Mouse (Mus musculus) hindbrain, postnatal 0 days (tissue): ENCODE measurements around the gene Prss12. TPM values are rescaled to one million over a fixed set of nuclear protein-coding genes. Genes with fewer than 3 reads are reported as not detected.

ENCODE experiments used
- ATAC-seq: fragments of 200-750 bp; cut with Nextera tagmentation; 2 replicates; pipeline ENCODE4 v1.8.0; 2017; ENCODE audit warnings: mild to moderate bottlenecking, moderate TSS enrichment, moderate library complexity
- DNase-seq: peaks from one replicate; pipeline ENCODE4 v3.0.0-alpha.2; 2015; ENCODE audit warnings: low spot score
- H3K27ac ChIP-seq: fragments of 300-500 bp; sonication (generic); 2 replicates; pipeline ENCODE4 v1.5.1; 2014; ENCODE audit warnings: mild to moderate bottlenecking
- H3K27me3 ChIP-seq: fragments of 300-500 bp; sonication (generic); 2 replicates; pipeline ENCODE4 v1.6.1; 2014; ENCODE audit warnings: low read length, mixed read lengths; ENCODE audit not compliant: insufficient read depth
- H3K36me3 ChIP-seq: fragments of 300-500 bp; sonication (generic); 2 replicates; pipeline ENCODE4 v1.6.1; 2014; ENCODE audit warnings: low read length, mixed read lengths; ENCODE audit not compliant: insufficient read depth
- H3K4me1 ChIP-seq: fragments of 300-500 bp; sonication (generic); 2 replicates; pipeline ENCODE4 v1.6.1; 2014; ENCODE audit warnings: antibody characterized with exemption, low read length, mixed read lengths; ENCODE audit not compliant: insufficient read depth
- H3K4me2 ChIP-seq: fragments of 300-500 bp; sonication (generic); 2 replicates; pipeline ENCODE4 v1.6.1; 2014; ENCODE audit warnings: low read depth, mild to moderate bottlenecking, low read length, moderate library complexity, mixed read lengths
- H3K4me3 ChIP-seq: fragments of 300-500 bp; sonication (generic); 2 replicates; pipeline ENCODE4 v1.5.1; 2014; ENCODE audit warnings: low read length
- H3K9ac ChIP-seq: fragments of 300-500 bp; sonication (generic); replicated peaks from 2 replicates; pipeline ENCODE4 v1.6.1; 2014; ENCODE audit warnings: mild to moderate bottlenecking, low read length, moderate library complexity, mixed read lengths
- H3K9me3 ChIP-seq: fragments of 300-500 bp; sonication (generic); 2 replicates; pipeline ENCODE4 v1.6.1; 2016; ENCODE audit warnings: low read length, mixed read lengths
- CTCF ChIP-seq: IDR thresholded peaks from 2 replicates; pipeline ENCODE4 v1.5.1; 2016; ENCODE audit warnings: antibody characterized with exemption, control low read depth, low read depth
- WGBS: fragments of 180-500 bp; shearing (Covaris S2); extraction: QIAGEN DNeasy Blood & Tissue Kit; methylation state at CpG from one replicate; pipeline ENCODE4 v1.1.7; 2014; 5-methylcytosine and 5-hydroxymethylcytosine counted together
- polyA plus RNA-seq: library from polyadenylated mRNA; unstranded; fragments of >200 nt; fragmentation: Nextera tagmentation; extraction: Ambion mirVana; gene quantifications from 2 replicates; pipeline ENCODE4 v1.2.1, GENCODE M21; 2015
- total RNA-seq: library from RNA; depleted of rRNA; stranded (reverse); fragments of >200 nt; gene quantifications from 2 replicates; pipeline ENCODE4 v1.2.3, GENCODE M21; 2014

The Prss12 gene
- total and polyA plus RNA-seq, 2 experiments from 2014 or later, result 14.7 to 16.8 TPM

DNA sequence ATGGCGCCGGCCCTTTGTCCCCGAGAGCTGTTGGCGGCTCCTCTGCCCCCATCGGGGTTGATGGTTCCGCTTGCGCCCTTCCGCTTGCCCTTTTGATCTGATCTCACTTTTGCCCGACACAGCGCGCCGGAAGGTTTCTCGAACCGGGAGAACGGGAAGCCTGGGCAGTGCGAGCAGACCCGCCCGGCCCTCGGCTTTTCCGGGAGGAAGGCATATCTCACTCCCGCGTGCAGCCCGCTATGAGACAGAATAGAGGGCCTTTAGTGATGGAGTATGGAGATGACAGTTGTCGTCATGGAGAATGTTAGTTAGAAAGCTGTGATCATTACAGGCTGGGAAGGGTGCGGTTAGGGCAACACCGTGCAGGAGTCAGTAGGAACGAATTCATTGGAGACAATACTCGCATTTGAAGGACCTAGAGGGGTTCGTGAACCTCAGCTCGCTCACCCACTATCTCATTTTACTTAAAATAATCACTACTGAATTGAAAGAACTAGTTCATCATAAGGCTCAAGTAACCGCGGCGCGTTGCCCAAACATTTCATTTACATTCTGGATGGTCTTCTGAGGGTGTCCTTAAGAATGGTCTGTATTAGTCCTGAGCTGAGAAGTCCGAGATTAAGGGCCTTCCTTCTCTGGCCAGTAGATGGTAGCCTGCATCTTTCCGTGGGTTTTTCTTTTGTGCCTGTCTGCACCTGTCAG is 62.1 kb downstream of the Prss12 start:
- Histone ChIP-seq H3K36me3 (no peaks in the 10 kb centered on the region), H3K9me3 (no peaks in the 10 kb centered on the region), H3K4me2 (peak overlapping the region; percentile 82), H3K27ac (peak overlapping the region; percentile 100), H3K4me3 (peak overlapping the region; percentile 69), H3K4me1 (peaks cover 9% of the 10 kb centered on the region; the same call in 1 of the 2 replicates), H3K9ac (peak overlapping the region; percentile 93), H3K27me3 (no peaks in the 10 kb centered on the region)
- DNase-seq (peak; percentile 70), ATAC-seq (peak; percentile 72)
- TF ChIP-seq CTCF, result peak; percentile 64
- WGBS, result under 1% methylated on average over 36 of the region's 36 CpGs

DNA sequence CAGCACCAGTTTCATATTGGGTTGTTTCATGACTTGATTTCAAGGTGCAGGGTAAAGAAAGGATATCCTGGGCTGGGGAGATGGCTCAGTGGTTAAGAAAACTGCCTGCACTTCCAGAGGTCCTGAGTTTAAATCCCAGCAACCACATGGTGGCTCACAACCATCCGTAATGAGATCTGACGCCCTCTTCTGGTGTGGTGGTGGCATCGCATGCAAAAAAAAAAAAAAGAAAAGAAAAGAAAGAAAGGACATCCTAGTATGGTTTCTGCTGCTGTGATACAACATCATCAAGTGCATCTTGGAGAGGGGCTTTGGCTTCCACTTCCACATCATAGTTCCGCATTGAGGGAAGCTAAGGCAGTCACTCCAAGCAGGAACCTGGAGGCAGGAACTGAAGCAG is 65.1 kb downstream of the Prss12 start:
- no peak overlapping the region for H3K4me3 ChIP-seq
- H3K27me3 ChIP-seq, result no peaks in the 10 kb centered on the region
- DNase-seq (no peak), ATAC-seq (no peak)
- H3K4me2 ChIP-seq, result no peak overlapping the region
- H3K36me3 ChIP-seq, result no peaks in the 10 kb centered on the region
- no peaks in the 10 kb centered on the region for H3K9me3 ChIP-seq
- H3K4me1 ChIP-seq, result peaks cover 7% of the 10 kb centered on the region; the same call in 1 of the 2 replicates
- H3K27ac ChIP-seq, result no peak overlapping the region
- H3K9ac ChIP-seq, result no peak overlapping the region
- no peak for TF ChIP-seq CTCF
- 65% methylated on average over 4 of the region's 4 CpGs for WGBS

DNA sequence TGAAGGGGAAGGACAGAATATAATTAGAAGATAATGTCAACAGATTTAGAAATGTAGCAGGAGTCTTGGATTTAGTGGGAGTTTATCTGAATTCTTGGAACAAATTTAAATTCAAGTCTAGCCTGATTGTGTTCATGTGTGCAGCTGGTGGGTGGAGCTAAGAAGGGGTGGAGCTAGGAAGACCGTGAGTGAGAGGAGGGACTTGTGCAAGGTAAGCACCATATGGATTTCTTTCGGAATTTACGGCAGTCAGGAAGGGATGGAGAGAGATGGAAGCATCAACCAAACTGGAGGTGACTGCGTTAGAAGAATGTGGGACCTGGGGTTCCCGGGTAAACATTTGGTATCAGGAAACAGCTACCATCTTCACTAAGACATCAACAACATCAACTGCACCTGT is 68.2 kb downstream of the Prss12 start:
- Histone ChIP-seq H3K4me3 (no peak overlapping the region), H3K4me1 (no peaks in the 10 kb centered on the region), H3K27me3 (no peaks in the 10 kb centered on the region), H3K4me2 (no peak overlapping the region), H3K36me3 (no peaks in the 10 kb centered on the region), H3K27ac (no peak overlapping the region), H3K9me3 (no peaks in the 10 kb centered on the region), H3K9ac (no peak overlapping the region)
- no peak for TF ChIP-seq CTCF
- 52% methylated on average over 5 of the region's 5 CpGs for WGBS
- DNase-seq (no peak), ATAC-seq (no peak)

DNA sequence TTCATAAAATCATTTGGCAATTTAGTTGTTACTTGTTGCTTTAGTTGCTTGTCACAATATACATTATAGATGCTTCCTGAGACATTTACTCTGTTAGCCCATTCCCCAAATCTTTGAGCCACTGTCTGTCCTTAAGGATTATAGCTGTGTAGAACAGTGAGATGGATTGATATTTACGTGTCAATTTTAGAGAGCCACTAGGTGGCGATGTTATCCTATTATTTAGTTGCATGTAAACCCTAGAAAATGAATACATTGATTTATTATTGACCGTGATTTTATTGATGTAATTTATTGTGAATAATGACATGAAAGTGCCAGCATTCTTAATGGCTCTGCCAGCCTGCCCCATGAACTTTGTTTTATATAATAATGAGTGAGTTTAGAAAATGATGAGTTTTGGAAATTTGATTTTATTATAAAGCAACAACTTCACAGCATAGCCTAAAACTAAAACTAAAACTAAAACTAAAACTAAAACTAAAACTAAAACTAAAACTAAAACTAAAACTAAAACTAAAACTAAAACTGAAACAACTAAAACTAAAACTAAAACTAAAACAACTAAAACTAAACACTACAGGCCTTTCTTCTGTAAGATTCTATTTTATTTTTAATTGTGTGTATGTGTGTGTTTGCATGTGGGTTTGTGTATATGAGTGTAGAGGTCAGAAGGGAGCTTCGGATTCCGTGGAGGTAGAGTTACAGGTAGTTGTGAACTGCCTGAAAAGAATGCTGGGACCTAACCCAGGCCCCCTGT is 69.1 kb downstream of the Prss12 start:
- Histone ChIP-seq H3K36me3 (no peaks in the 10 kb centered on the region), H3K4me1 (no peaks in the 10 kb centered on the region), H3K27me3 (no peaks in the 10 kb centered on the region), H3K4me2 (no peak overlapping the region), H3K4me3 (no peak overlapping the region), H3K27ac (no peak overlapping the region), H3K9ac (no peak overlapping the region), H3K9me3 (no peaks in the 10 kb centered on the region)
- TF ChIP-seq CTCF, result peak; percentile 77
- ATAC-seq (no peak; the same call in 1 of the 2 replicates), DNase-seq (peak; percentile 87)
- WGBS, result 17% methylated on average over 5 of the region's 5 CpGs

DNA sequence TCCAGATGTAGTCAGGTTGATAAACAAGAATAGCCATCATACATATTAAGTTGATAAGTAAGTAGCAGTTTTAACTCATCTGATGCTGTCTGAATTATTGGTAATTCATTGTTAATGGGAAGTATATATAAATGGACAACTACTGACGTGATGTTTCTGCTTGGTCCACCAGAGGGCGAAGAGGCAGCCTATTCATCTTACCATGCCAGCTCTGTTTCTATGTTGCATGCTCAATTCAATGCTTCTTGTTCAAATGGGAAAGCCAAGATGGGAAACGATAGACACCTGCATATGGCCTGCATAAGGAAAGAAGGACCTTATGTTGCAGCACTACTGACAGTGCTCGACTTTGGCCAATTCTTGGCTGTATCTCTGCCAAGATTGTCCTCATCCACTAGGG is 70.1 kb downstream of the Prss12 start:
- Histone ChIP-seq H3K4me3 (no peak overlapping the region), H3K36me3 (no peaks in the 10 kb centered on the region), H3K9ac (no peak overlapping the region), H3K4me2 (no peak overlapping the region), H3K9me3 (no peaks in the 10 kb centered on the region), H3K4me1 (no peaks in the 10 kb centered on the region), H3K27me3 (no peaks in the 10 kb centered on the region), H3K27ac (no peak overlapping the region)
- TF ChIP-seq CTCF, result peak; percentile 90
- ATAC-seq (peak; percentile 51), DNase-seq (peak; percentile 77)
- WGBS, result 21% methylated on average over 4 of the region's 4 CpGs

DNA sequence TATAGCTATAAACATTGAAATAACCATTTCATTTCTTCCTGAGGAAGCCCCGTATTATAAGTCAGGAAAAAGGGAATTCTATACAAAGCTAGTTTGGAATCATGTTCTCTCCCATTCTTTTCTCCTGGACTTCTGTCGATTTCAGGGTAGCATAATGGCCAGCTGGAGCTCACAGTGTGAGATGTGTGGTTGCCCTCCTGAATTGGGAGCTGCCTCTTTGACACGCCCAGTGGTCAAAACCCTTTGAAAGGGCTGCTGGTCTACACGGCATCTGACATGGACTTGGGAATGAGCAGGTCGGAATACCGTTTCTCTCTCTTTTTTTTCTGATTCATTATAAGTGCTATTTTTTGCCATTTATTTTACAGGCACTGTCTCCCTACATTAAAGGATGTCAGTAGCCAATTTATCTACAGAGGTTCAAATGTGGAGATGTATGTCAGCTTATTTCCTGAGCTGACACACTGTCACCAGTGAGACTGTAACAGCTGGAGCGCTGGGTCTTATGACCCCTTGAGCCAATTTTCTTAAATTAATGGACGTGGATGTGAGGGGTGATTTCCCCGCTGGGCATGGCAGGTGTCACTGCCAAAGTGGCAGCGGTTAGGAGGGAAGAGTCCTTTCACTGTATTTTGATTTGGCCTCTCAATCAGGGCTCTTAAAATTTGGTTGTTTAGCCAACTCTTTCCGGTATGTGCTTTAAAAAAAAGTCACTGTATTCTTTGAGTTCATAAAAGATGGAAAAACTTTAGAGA is 79.8 kb downstream of the Prss12 start:
- DNase-seq, result peak; percentile 35
- Histone ChIP-seq H3K9ac (no peak overlapping the region), H3K27me3 (no peaks in the 10 kb centered on the region), H3K9me3 (no peaks in the 10 kb centered on the region), H3K4me3 (no peak overlapping the region), H3K36me3 (no peaks in the 10 kb centered on the region), H3K27ac (no peak overlapping the region), H3K4me2 (no peak overlapping the region), H3K4me1 (no peaks in the 10 kb centered on the region)
- ATAC-seq, result peak; percentile 61; the same call in 1 of the 2 replicates
- 42% methylated on average over 11 of the region's 11 CpGs for WGBS
- TF ChIP-seq CTCF, result no peak
